Mouse (Mus musculus): ENCODE data around the gene Ten1.

Ten1 gene

GRCm38 (mm10) chr11:116196866-116197583 lies 1.6 kb upstream of the Ten1 start:
- DNase-seq (ENCODE audit: low read depth), result no peak

DNA sequence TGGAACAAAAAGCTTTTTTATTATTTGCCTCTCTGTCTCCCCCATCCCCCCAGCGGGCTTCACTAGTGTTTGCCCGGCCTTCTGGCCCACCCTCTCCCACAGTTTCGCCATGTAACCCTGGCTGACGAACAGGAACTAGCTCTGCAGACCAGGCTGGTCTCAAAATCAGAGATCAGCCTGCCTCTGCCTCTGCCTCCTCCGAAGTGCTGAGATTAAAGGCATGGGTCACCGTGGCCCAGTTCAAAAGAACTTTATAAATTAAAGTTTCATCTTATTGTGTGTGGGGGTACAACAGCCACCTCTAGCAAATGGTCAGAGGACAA lies 1.1 kb upstream of the Ten1 start:
- DNase-seq (ENCODE audit: low read depth), result no peak

DNA sequence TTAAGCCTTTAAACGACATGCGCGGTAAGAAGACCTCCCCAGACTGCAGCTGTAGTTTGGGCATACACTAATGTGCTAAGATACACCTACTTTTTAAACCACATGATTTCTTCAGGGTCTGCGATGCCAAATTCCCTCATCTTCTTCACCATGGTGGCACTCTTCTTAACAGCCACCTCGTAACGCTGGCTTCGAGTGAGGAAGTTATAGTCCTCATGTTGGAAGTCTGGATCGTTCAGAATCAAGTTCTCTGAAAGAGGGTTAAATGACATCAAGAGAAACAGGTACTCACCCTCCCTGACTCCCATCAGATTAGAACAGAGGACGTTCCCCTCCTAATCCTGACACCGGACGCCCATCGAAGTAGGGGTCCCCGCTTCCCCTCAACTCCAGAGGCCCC lies 523 bp upstream of the Ten1 start:
- DNase-seq (ENCODE audit: low read depth), result peak; percentile 15

DNA sequence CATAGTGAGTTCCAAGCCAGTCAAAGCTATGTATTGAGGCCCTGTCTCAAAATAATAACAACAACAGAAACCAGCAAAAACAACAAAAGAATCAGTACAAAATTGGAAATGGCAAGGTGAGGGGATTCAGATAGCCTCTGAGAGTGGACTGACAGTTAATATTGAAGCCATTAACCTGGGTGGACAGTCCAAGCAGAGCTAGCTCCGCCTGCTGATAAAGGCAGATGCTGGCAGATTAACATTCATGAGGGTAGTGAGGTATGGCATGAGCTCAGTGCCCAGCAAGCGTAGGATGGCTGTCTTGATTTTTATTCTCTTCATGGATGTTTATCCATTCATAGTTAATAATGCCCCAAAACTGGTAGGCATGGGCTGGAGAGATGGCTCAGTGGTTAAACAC lies 2.5 kb downstream of the Ten1 start:
- DNase-seq (ENCODE audit: low read depth), result no peak

DNA sequence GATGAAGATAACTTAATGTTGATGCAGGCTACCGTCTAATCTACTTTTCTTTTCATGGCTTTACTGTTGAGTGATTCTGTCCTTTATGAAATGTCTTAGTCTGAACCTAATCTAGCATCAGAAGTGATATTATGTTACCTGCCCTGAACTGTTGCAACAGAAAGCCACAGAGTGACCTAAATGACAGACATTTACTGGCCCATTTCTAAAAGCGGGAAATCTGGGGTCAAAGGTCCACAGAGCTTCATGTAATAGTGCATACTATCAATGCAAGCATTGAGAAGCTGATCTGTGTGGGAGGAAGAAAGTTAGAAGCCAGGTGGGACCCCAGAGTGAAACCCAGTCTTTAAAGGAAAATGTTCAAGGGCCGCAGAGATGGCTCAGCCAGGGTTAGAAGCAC lies 4.5 kb downstream of the Ten1 start:
- no peak for DNase-seq (ENCODE audit: low read depth)

DNA sequence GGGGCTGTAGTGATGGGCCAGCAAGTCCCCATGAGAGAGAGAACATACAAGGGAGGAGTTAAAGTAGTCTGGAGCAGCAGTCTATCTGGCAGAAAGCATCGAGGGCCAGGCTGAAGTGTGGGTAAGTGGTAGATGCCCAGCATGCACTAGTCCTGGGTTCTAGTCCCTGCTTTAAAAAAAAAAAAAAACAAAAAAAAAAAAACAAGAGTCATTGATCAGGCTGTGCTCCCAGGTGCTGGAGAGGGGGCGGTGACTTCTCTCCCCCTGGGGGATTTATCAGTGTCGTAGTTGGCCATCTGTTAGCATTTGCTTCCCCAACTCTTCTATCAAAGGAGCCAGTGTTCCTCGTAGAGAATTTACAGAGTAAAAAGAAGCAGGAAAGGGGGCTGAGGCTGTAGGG lies 8.0 kb downstream of the Ten1 start:
- no peak for DNase-seq (ENCODE audit: low read depth)

- DNase-seq (ENCODE audit: low read depth), result no peak
Observed at GRCm38 (mm10) chr11:116208660-116209059, 10.0 kb downstream of the Ten1 start.

GRCm38 (mm10) chr11:116209257-116209656 lies 10.6 kb downstream of the Ten1 start:
- DNase-seq (ENCODE audit: low read depth), result no peak

- no peak for DNase-seq (ENCODE audit: low read depth)
Observed at GRCm38 (mm10) chr11:116210696-116211095, 12.0 kb downstream of the Ten1 start.

DNA sequence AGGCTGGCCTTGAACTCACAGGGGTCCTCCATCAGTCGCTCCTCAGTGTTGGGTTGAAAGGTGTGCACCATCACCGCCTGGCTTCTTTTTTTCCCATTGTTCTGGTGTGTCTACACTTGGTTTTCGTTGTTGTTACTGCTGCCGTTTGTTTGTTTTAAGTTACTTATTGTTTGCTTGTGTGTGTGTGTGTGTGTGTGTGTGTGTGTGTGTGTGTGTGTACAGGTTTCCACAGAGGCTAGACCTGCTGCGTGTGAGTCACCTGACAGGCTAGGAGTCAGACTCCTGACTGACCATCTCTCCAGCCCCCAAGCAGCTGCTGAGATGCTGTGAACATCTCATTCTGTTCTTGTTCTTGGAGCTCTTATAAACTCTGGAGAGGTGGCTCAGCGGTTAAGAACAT lies 14.2 kb downstream of the Ten1 start:
- no peak for DNase-seq (ENCODE audit: low read depth)

GRCm38 (mm10) chr11:116213877-116214510 lies 15.3 kb downstream of the Ten1 start:
- DNase-seq (ENCODE audit: low read depth), result no peak

GRCm38 (mm10) chr11:116215181-116215580 lies 16.5 kb downstream of the Ten1 start:
- DNase-seq (ENCODE audit: low read depth), result peak; percentile 42

DNA sequence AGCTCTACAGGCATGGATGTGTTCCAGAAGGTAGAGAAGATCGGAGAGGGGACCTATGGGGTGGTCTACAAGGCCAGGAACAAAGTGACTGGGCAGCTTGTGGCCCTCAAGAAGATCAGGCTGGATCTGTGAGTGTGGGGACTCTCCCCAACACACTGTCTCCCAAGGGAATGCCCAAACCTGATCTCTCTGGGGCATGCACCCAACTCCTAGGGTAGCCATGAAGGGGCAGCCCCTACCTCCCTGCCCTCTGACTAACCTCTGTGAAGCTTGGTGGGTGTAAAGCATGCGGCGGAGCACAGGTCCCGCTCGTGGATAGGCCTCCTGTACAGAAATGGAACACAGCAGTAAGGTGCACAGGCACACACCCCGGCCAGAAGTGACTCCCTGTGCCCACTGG lies 17.3 kb downstream of the Ten1 start:
- no peak for DNase-seq (ENCODE audit: low read depth)

- no peak for DNase-seq (ENCODE audit: low read depth)
Observed at GRCm38 (mm10) chr11:116216549-116216948, 17.9 kb downstream of the Ten1 start.

GRCm38 (mm10) chr11:116218263-116218662 lies 19.6 kb downstream of the Ten1 start:
- no peak for DNase-seq (ENCODE audit: low read depth)

DNA sequence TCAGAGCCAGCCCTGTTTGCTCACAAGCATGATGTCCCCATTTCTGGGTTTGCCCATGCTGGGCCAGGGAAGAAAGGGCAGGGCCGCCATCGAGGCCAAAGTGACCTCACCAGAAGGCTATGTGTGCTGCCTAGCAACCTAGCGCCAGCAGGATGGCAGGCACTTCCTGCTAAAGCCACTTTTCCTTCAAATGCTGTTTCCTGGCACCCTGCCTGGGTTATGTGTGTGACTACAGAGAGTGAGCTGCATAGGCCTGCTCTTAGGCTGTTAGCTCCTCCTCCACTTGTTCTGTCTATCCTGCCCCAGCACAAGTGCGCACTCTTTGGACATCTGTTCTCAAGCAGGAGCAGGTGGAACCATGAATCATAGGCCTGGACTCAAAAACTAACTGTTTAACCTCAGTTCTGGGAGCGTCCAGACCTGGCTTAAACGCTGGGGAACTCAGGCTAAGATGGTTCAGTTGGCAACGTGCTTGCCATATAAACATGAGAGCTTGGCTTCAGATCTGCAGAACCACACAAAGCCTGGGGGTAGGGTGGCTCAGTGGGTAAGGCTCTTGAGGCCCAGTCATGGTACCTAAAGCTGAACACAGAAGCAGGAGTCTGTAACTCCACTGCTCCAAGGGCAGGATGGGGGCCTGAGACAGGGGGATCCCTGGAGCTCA lies 20.2 kb downstream of the Ten1 start:
- DNase-seq (ENCODE audit: low read depth), result peak; percentile 98

DNA sequence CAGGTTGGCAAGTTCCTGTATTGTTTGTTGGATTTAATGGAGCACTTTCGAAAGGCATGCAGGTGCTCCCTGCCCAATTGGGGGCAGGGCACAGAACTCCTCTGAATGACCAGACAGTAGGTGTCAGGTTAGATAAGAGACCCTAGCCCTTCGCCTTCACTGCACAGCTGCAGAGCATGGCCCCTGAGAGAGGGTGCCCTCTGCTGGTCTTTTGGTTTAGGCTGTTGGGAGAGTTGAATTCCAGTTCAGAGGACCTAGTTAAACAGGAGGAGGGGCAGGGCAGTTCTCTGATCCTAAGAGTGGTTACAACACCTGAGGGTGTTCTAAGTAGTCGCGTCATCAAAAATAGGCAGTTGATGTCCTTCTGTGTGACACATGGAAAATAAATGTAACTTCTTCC lies 21.2 kb downstream of the Ten1 start:
- peak; percentile 83 for DNase-seq (ENCODE audit: low read depth)

GRCm38 (mm10) chr11:116221931-116222739 lies 23.5 kb downstream of the Ten1 start:
- no peak for DNase-seq (ENCODE audit: low read depth)

GRCm38 (mm10) chr11:116222740-116223059 lies 24.0 kb downstream of the Ten1 start:
- no peak for DNase-seq (ENCODE audit: low read depth)

- DNase-seq (ENCODE audit: low read depth), result peak; percentile 90
Observed at GRCm38 (mm10) chr11:116226414-116226813, 27.8 kb downstream of the Ten1 start.

- DNase-seq (ENCODE audit: low read depth), result no peak
Observed at GRCm38 (mm10) chr11:116228699-116229098, 30.0 kb downstream of the Ten1 start.

- DNase-seq (ENCODE audit: low read depth), result no peak
Observed at GRCm38 (mm10) chr11:116232427-116232826, 33.8 kb downstream of the Ten1 start.

DNA sequence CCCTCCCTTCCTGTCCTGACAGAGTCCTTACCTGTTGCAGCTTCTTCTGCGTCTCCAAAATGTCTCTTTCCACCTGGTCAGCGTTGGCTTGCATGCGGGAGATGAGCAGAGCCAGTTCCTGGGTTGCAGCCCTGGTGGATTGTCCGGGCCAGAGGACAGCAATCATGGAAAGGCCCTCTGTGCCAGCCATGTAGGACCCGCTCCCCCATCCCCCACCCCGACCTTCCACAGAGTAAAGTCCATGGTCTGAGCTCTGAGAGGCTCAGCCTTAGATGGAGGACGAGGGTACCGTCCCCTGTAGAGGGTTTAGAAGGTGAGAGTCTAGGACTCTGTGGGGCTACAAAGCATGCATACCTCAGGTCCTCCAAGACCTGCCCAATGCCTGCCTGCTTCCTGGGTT lies 36.2 kb downstream of the Ten1 start:
- DNase-seq (ENCODE audit: low read depth), result no peak

Data from NIH3T3 (cell line).